Mouse (Mus musculus) CH12.LX (cell line): ENCODE measurements around the gene Atg16l2. TPM values are rescaled to one million over a fixed set of nuclear protein-coding genes. Genes with fewer than 3 reads are reported as not detected.

Experiments used
- DNase-seq: peaks from one replicate; pipeline ENCODE4 v3.0.0-alpha.2; 2013; ENCODE audit errors: extremely low read depth
- H3K27ac ChIP-seq: 2 replicates; pipeline ENCODE4 v1.5.1; 2012; ENCODE audit warnings: low read depth, mild to moderate bottlenecking, control low read depth, moderate library complexity; ENCODE audit not compliant: insufficient read depth
- H3K27me3 ChIP-seq: replicated peaks from 2 replicates; pipeline ENCODE3; 2012; ENCODE audit warnings: inconsistent platforms
- H3K36me3 ChIP-seq, 2 experiments: replicated peaks in 1 of 2; 2 replicates each; pipeline versions ENCODE3 to v1.6.1; 2012; ENCODE audit warnings: inconsistent platforms in 1 of 2, low read length in 1 of 2, mild to moderate bottlenecking in 1 of 2, mixed read lengths in 1 of 2, moderate library complexity in 1 of 2; ENCODE audit not compliant: control insufficient read depth in 1 of 2, insufficient read depth in 1 of 2
- H3K4me1 ChIP-seq, 2 experiments: 2 replicates each; pipeline ENCODE4 v1.6.1; 2012; ENCODE audit warnings: inconsistent platforms in 1 of 2, moderate library complexity in 1 of 2; ENCODE audit not compliant: insufficient read depth in 2 of 2, control insufficient read depth in 1 of 2
- H3K4me2 ChIP-seq: 2 replicates; pipeline ENCODE4 v1.6.1; 2012; ENCODE audit warnings: low read depth, mild to moderate bottlenecking, control low read depth; ENCODE audit not compliant: poor library complexity, insufficient read depth, severe bottlenecking
- H3K4me3 ChIP-seq, 3 experiments: fragments of 150-350 bp in 1 of 3; sonication (generic) in 1 of 3; replicated peaks in 1 of 3; 2 replicates each; pipeline versions ENCODE3 to v1.5.1; 2011 to 2012; ENCODE audit warnings: low read depth in 2 of 3, low read length in 2 of 3, mild to moderate bottlenecking in 2 of 3, moderate library complexity in 2 of 3, control low read depth in 1 of 3, improper control_type of control experiment in 1 of 3, inconsistent platforms in 1 of 3, mixed read lengths in 1 of 3; ENCODE audit not compliant: poor library complexity in 1 of 3
- H3K79me2 ChIP-seq: replicated peaks from 2 replicates; pipeline ENCODE4 v1.6.1; 2012; ENCODE audit warnings: mild to moderate bottlenecking, moderate library complexity; ENCODE audit not compliant: control insufficient read depth, poor library complexity, insufficient read depth, severe bottlenecking; ENCODE audit errors: extremely low read depth
- H3K9ac ChIP-seq: 2 replicates; pipeline ENCODE4 v1.6.1; 2012; ENCODE audit warnings: low read depth, mild to moderate bottlenecking, control low read depth, moderate library complexity; ENCODE audit not compliant: insufficient read depth
- H3K9me3 ChIP-seq: replicated peaks from 2 replicates; pipeline ENCODE3; 2012; ENCODE audit warnings: low read length, inconsistent platforms, mixed read lengths
- CHD1 ChIP-seq: IDR thresholded peaks from 2 replicates; pipeline ENCODE4 v1.6.1; 2012; ENCODE audit warnings: low read depth, low read length, improper control_type of control experiment, inconsistent platforms
- CTCF ChIP-seq, 2 experiments: IDR thresholded peaks in 1 of 2; conservative IDR thresholded peaks in 1 of 2; 2 replicates each; pipeline ENCODE4 v1.5.1; 2011 to 2012; ENCODE audit warnings: low read depth in 2 of 2, low read length in 2 of 2, improper control_type of control experiment in 1 of 2, inconsistent platforms in 1 of 2, mild to moderate bottlenecking in 1 of 2, moderate library complexity in 1 of 2
- E2F4 ChIP-seq: IDR thresholded peaks from 2 replicates; pipeline ENCODE4 v1.6.1; 2011; ENCODE audit warnings: low read depth, low read length, improper control_type of control experiment; ENCODE audit not compliant: insufficient replicate concordance
- ELF1 ChIP-seq: IDR thresholded peaks from 2 replicates; pipeline ENCODE4 v1.6.1; 2014; ENCODE audit warnings: low read depth, mild to moderate bottlenecking, inconsistent platforms, low read length, improper control_type of control experiment
- ETS1 ChIP-seq: conservative IDR thresholded peaks from 2 replicates; pipeline ENCODE4 v1.6.1; 2012; ENCODE audit warnings: low read depth, mild to moderate bottlenecking, inconsistent platforms, low read length, improper control_type of control experiment, moderate library complexity
- GABPA ChIP-seq: IDR thresholded peaks from 2 replicates; pipeline ENCODE4 v1.6.1; 2012; ENCODE audit warnings: low read depth, low read length, improper control_type of control experiment, inconsistent platforms; ENCODE audit not compliant: insufficient replicate concordance
- IRF4 ChIP-seq: IDR thresholded peaks from 2 replicates; pipeline ENCODE4 v1.6.1; 2014; ENCODE audit warnings: low read depth, mild to moderate bottlenecking, inconsistent platforms, low read length, improper control_type of control experiment
- JUN ChIP-seq: IDR thresholded peaks from 2 replicates; pipeline ENCODE4 v1.6.1; 2011; ENCODE audit warnings: low read depth, mild to moderate bottlenecking, low read length, improper control_type of control experiment, moderate library complexity; ENCODE audit not compliant: insufficient read depth
- JUND ChIP-seq: conservative IDR thresholded peaks from 2 replicates; pipeline ENCODE4 v1.6.1; 2011; ENCODE audit warnings: low read depth, low read length, improper control_type of control experiment
- MAX ChIP-seq: IDR thresholded peaks from 2 replicates; pipeline ENCODE4 v1.6.1; 2011; ENCODE audit warnings: low read length, improper control_type of control experiment
- MAZ ChIP-seq: IDR thresholded peaks from 2 replicates; pipeline ENCODE4 v1.6.1; 2012; ENCODE audit warnings: low read depth, mild to moderate bottlenecking, inconsistent platforms, low read length, improper control_type of control experiment, moderate library complexity
- MEF2A ChIP-seq: IDR thresholded peaks from 2 replicates; pipeline ENCODE4 v1.6.1; 2014; ENCODE audit warnings: low read depth, mild to moderate bottlenecking, inconsistent platforms, low read length, improper control_type of control experiment, borderline replicate concordance
- MXI1 ChIP-seq: IDR thresholded peaks from 2 replicates; pipeline ENCODE4 v1.6.1; 2011; ENCODE audit warnings: mild to moderate bottlenecking, low read depth, low read length, improper control_type of control experiment
- NELFE ChIP-seq: IDR thresholded peaks from 2 replicates; pipeline ENCODE4 v1.6.1; 2011; ENCODE audit warnings: low read depth, low read length, improper control_type of control experiment
- POLR2AphosphoS2 ChIP-seq: IDR thresholded peaks from 2 replicates; pipeline ENCODE4 v1.6.1; 2011; ENCODE audit warnings: low read depth, low read length, improper control_type of control experiment
- RAD21 ChIP-seq: IDR thresholded peaks from 2 replicates; pipeline ENCODE4 v1.6.1; 2011; ENCODE audit warnings: low read depth, mild to moderate bottlenecking, low read length, improper control_type of control experiment, moderate library complexity
- RCOR1 ChIP-seq: conservative IDR thresholded peaks from 2 replicates; pipeline ENCODE4 v1.6.1; 2012; ENCODE audit warnings: low read depth, mild to moderate bottlenecking, inconsistent platforms, low read length, improper control_type of control experiment
- TBP ChIP-seq: conservative IDR thresholded peaks from 2 replicates; pipeline ENCODE4 v1.6.1; 2011; ENCODE audit warnings: low read depth, low read length, improper control_type of control experiment
- TCF12 ChIP-seq: IDR thresholded peaks from 2 replicates; pipeline ENCODE4 v1.6.1; 2014; ENCODE audit warnings: low read depth, mild to moderate bottlenecking, inconsistent platforms, low read length, improper control_type of control experiment
- UBTF ChIP-seq: IDR thresholded peaks from 2 replicates; pipeline ENCODE4 v1.6.1; 2012; ENCODE audit warnings: low read depth, mild to moderate bottlenecking, inconsistent platforms, low read length, improper control_type of control experiment, moderate library complexity
- USF1 ChIP-seq: IDR thresholded peaks from 2 replicates; pipeline ENCODE4 v1.6.1; 2014; ENCODE audit warnings: low read depth, mild to moderate bottlenecking, inconsistent platforms, low read length, improper control_type of control experiment
- USF2 ChIP-seq: conservative IDR thresholded peaks from 2 replicates; pipeline ENCODE4 v1.6.1; 2011; ENCODE audit warnings: low read depth, low read length, improper control_type of control experiment
- ZC3H11A ChIP-seq: IDR thresholded peaks from 2 replicates; pipeline ENCODE4 v1.6.1; 2012; ENCODE audit warnings: low read depth, mild to moderate bottlenecking, inconsistent platforms, low read length, improper control_type of control experiment
- ZNF384 ChIP-seq: IDR thresholded peaks from 2 replicates; pipeline ENCODE4 v1.6.1; 2012; ENCODE audit warnings: low read depth, low read length, improper control_type of control experiment, inconsistent platforms
- dilution Hi-C: fragments of 300-500 bp; cut with MboI; formaldehyde crosslinking; loops from 2 replicates; pipeline ENCODE4 v1.14.3; 2020; ENCODE audit warnings: low sequenced_read_pairs; ENCODE audit not compliant: extremely low pct_unique_long_range_greater_than_20kb, extremely low pct_ligation_motif_present
- in situ Hi-C: fragments of 300-500 bp; cut with MboI; formaldehyde crosslinking; loops from 3 replicates; pipeline ENCODE4 v1.14.3; 2019; ENCODE audit warnings: low sequenced_read_pairs, low pct_ligation_motif_present, low pct_unique_long_range_greater_than_20kb, mixed read lengths
- polyA plus RNA-seq: library from polyadenylated mRNA; unstranded; fragments of >175 nt; gene quantifications from 2 replicates; pipeline ENCODE4 v1.2.1, GENCODE M21; 2012; ENCODE audit warnings: low read depth; ENCODE audit not compliant: insufficient read length
- total RNA-seq, 2 experiments: library from RNA; depleted of rRNA; stranded (reverse); fragments of 300-350 nt in 1 of 2; fragments of >200 nt in 1 of 2; gene quantifications; 2 replicates each; pipeline ENCODE4 v1.2.3; 2012 to 2014

Atg16l2 gene
- total and polyA plus RNA-seq, 3 experiments = 12.7 to 43.8 (median 15.4) TPM

DNA sequence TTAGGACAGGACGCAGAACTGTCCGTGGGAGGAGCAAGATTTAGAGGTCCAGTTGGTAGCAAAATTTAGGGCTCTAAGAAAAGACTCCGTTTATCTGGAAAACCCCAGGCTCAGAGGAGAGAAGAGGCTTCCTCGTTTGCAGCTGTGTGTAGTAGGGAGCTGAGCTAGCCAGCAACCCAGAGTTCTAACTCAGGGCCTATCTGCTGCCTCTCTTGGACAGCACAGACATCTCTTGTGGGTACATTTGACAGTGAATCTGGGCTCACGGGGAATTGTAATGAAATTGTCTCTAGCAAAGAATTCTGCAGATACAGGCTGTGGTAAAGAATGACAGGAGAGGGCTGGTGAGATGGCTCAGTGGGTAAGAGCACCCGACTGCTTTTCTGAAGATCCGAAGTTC, 640 bp upstream of the Atg16l2 start:
- no peak for DNase-seq
- H3K9me3 ChIP-seq = no peaks in the 10 kb centered on the region
- H3K4me2 ChIP-seq = peak overlapping the region; percentile 73
- TF ChIP-seq ETS1 (no peak), TBP (0 out of 2 replicates have a peak, but pooled peaks have one; percentile 65)
- H3K9ac ChIP-seq = peak overlapping the region; percentile 69
- dilution Hi-C loops (no loop called here), in situ Hi-C loops (loop anchor here (10.0 kb wide), 1 partner anchor 238 kb away; no protein-coding TSS in a partner anchor)
- H3K27me3 ChIP-seq = no peaks in the 10 kb centered on the region
- H3K4me3 ChIP-seq = peak overlapping the region; percentile 56 to 62 (median 59)
- H3K4me1 ChIP-seq = peaks cover 5 to 49% of the 10 kb centered on the region in 2 experiments; a peak in 3 of 4 replicates
- H3K27ac ChIP-seq = peak overlapping the region; percentile 74
- H3K36me3 ChIP-seq = peaks cover 0 to 23% of the 10 kb centered on the region in 2 experiments
- peaks cover 6% of the 10 kb centered on the region for H3K79me2 ChIP-seq

DNA sequence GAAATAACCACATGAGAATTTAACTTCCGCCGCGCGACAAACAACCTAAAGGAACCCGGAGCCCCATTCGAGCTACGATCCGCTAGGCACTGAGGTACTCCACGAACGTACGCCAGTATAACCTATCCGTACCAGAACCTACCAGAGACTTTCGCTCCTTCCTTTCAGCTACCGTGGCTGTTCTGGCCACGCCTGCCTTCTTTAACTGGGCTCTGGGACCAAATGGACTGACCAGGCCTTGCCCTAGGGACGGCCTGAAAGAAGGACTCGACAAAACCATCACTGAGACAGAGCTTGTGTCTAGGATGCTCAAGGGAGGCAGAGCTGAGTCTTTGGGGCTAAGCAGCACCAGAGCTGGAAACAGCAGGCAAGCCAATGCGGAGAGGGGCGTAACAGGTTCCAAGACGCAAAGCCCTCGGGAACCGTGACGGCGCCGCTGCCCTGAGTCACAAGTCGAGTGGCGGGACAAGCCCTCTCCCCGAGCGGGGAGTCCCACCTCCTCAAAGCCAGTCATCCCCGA, 630 bp downstream of the Atg16l2 start:
- in situ Hi-C loops (loop anchor here (10.0 kb wide), 1 partner anchor 237 kb away; no protein-coding TSS in a partner anchor), dilution Hi-C loops (no loop called here)
- Histone ChIP-seq H3K27ac (peak overlapping the region; percentile 91), H3K4me2 (peak overlapping the region; percentile 92), H3K4me1 (peaks cover 5 to 56% of the 10 kb centered on the region in 2 experiments; a peak in 3 of 4 replicates), H3K9me3 (no peaks in the 10 kb centered on the region), H3K4me3 (peak overlapping the region; percentile 62 to 98 (median 74)), H3K9ac (peak overlapping the region; percentile 35), H3K79me2 (peaks cover 6% of the 10 kb centered on the region), H3K36me3 (peaks cover 8 to 36% of the 10 kb centered on the region in 2 experiments), H3K27me3 (no peaks in the 10 kb centered on the region)
- DNase-seq = peak; percentile 92
- TF ChIP-seq MEF2A (no peak), RCOR1 (no peak), NELFE (no peak), MAZ (no peak), JUND (no peak), CHD1 (no peak), USF2 (no peak), USF1 (no peak), ZNF384 (no peak), RAD21 (no peak), JUN (no peak), ZC3H11A (no peak), UBTF (no peak; the same call in 1 of the 2 replicates), IRF4 (0 out of 2 replicates have a peak, but pooled peaks have one; percentile 9), TBP (no peak), POLR2AphosphoS2 (no peak), MAX (peak; percentile 8; the same call in 1 of the 2 replicates), ELF1 (no peak), TCF12 (no peak), CTCF (conservative IDR thresholded peaks at IDR 0.05 in 1 of 2, IDR thresholded peaks at IDR 0.05 in 1 of 2; ENCODE audit: low read depth in 2 of 2, low read length in 2 of 2) (no peak), GABPA (no peak), ETS1 (0 out of 2 replicates have a peak, but pooled peaks have one; percentile 46), E2F4 (no peak), MXI1 (peak; percentile 75; the same call in 1 of the 2 replicates)
